Mouse (Mus musculus): ENCODE data around the gene Crygb. TPM values are rescaled to one million over a fixed set of nuclear protein-coding genes. Genes with fewer than 3 reads are reported as not detected.
"Not testable (repeated sequence)": the region's sequence is repeated elsewhere in the genome, so short reads cannot be mapped to it uniquely, and the experiment has no call there.

The Crygb gene
- total RNA-seq, 1 experiment from 2014 or later: not detected

DNA sequence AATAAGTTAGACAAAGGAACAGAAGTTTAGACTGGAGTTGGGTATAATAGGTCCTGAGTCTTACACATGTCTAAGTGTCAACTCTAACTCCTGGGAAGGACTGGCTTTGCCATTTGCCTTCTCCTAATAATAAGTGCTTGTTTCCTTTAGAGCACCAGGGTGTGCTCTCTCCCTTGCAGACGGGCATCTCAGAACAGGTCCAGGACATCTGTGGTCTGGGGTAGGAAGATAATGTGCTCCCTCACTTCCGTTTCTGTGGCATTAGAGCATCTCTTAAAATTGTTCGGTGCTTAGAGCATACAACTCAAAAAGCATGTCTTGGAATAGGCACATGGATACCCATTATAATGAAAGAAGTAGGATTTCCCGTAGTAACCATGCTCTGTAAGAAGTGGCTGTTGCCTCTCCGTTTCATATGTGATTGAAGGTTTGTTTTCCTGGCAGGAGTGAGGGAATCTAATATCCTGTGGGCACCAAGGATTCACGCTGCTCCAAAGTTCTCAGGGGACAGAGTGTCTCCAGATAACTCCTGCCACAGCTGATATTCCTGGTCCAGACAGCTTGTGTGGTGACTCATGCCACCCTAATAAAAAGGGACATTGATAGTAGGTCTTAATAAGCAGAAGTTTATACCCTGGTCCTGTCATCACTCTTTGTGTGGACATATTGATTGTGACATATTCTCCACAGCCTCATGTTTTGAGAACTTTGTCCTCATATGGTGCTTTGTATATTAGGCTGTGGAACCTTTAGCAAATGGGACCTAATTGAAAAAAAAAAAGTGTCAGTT lies 6.7 kb upstream of the Crygb start:
- peak; percentile 74 for ATAC-seq (replicated peaks; ENCODE audit: insufficient number of reproducible peaks, low FRiP score, low TSS enrichment, poor library complexity, severe bottlenecking)

- no peak for ATAC-seq (replicated peaks; ENCODE audit: insufficient number of reproducible peaks, low FRiP score, low TSS enrichment, poor library complexity, severe bottlenecking)
Measured at GRCm38 (mm10) chr1:65075607-65076006, 6.5 kb downstream of the Crygb start.

- no peak for ATAC-seq (replicated peaks; ENCODE audit: insufficient number of reproducible peaks, low FRiP score, low TSS enrichment, poor library complexity, severe bottlenecking)
Measured at GRCm38 (mm10) chr1:65073589-65073988, 8.5 kb downstream of the Crygb start, which contains the start of gene Crygc. Gene Crygc (minus strand): TSS chr1:65073689.

GRCm38 (mm10) chr1:65067842-65068241 lies 14.2 kb downstream of the Crygb start:
- no peak for ATAC-seq (replicated peaks; ENCODE audit: insufficient number of reproducible peaks, low FRiP score, low TSS enrichment, poor library complexity, severe bottlenecking)

GRCm38 (mm10) chr1:65064201-65064600 lies 17.9 kb downstream of the Crygb start:
- ATAC-seq (replicated peaks; ENCODE audit: insufficient number of reproducible peaks, low FRiP score, low TSS enrichment, poor library complexity, severe bottlenecking): no peak

- ATAC-seq (replicated peaks; ENCODE audit: insufficient number of reproducible peaks, low FRiP score, low TSS enrichment, poor library complexity, severe bottlenecking): no peak
Measured at GRCm38 (mm10) chr1:65063352-65063751, 18.7 kb downstream of the Crygb start, which contains the start of gene Crygd. Gene Crygd (minus strand): TSS chr1:65063452.

DNA sequence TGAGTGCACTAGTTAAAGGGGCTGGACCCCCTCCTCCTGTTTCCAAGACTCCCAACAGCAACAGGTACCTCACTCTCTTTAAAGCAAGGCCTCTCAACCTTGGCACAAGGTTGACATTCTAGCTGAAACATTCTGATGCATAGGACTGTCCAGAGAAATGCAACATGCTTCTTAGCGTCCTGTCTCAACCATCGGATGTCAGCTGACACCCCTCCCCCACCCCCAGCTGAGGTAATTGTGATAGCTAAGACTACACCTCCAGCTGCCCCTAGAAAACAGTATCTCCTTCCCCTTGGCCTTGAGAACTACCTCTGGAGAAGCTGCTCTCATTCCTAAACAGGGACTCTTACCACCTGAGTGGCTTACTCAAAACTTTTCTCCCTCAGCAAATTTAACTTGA lies 29.9 kb downstream of the Crygb start:
- ATAC-seq (replicated peaks; ENCODE audit: insufficient number of reproducible peaks, low FRiP score, low TSS enrichment, poor library complexity, severe bottlenecking): no peak

DNA sequence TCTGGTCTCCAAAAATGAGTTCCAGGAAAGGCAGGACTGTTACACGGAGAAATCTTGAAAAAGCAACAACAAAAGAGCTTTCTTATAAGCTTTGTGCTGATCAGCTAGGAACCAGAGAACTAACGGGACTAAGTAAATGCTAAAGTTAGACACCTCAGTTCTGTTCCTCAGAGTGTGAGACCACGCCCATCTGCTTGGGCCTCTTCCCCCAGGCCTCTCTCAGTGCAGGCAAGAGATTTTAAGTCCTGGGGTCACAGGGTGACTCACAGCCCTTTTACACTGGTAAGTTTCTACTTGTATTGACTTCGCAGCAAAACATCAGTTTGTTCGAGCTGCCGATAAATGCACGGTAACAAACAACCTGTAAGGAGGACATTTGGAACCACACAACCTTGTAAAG lies 30.4 kb downstream of the Crygb start:
- no peak for ATAC-seq (replicated peaks; ENCODE audit: insufficient number of reproducible peaks, low FRiP score, low TSS enrichment, poor library complexity, severe bottlenecking)

GRCm38 (mm10) chr1:65050952-65051351 lies 31.1 kb downstream of the Crygb start, which contains the start of gene Cryge:
Gene Cryge (minus strand): TSS chr1:65051149.
- not testable (repeated sequence) for ATAC-seq (replicated peaks; ENCODE audit: insufficient number of reproducible peaks, low FRiP score, low TSS enrichment, poor library complexity, severe bottlenecking)

DNA sequence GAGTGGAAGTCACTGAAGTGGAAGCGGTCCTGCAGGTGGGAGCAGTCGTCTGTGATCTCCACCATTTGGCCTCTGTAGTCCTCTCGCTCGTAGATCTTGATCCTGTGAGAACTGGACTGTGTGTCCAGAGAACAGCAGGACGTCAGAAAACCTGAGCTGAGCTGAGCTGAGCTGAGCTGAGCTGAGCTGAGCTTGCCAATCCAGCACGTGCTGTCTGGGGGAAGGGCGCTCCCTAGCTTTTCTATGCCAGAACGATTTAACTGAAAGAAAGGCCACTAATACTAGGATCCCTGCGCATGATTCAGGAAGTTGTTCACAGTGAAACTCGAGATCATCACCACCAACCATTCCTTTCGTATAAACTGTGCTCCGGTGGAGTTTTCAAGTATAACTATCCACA lies 33.3 kb downstream of the Crygb start:
- no peak for ATAC-seq (replicated peaks; ENCODE audit: insufficient number of reproducible peaks, low FRiP score, low TSS enrichment, poor library complexity, severe bottlenecking)

- ATAC-seq (replicated peaks; ENCODE audit: insufficient number of reproducible peaks, low FRiP score, low TSS enrichment, poor library complexity, severe bottlenecking): 0 out of 2 replicates have a peak, but pooled peaks have one; percentile 54
Measured at GRCm38 (mm10) chr1:65046401-65047109, 35.5 kb downstream of the Crygb start.

DNA sequence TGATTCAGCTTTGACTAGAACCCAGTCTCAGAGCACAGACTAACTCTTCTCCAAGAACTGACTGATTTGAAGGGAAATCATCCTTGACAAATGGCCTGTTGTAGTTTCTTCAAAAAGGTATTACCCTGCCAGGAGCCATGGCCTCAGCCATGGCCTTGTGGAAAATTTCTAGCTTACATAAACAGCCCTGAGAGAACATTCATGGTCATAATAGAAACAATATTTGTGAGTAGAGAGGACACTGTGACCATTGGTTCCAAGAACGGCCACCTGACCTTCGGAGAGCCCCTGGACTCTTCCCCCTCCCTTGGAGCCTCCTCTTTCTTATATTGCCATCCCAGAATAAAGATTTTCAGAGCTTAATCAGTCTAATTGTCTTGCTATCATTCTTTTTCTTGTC lies 38.7 kb downstream of the Crygb start:
- ATAC-seq (replicated peaks; ENCODE audit: insufficient number of reproducible peaks, low FRiP score, low TSS enrichment, poor library complexity, severe bottlenecking): no peak

- ATAC-seq (replicated peaks; ENCODE audit: insufficient number of reproducible peaks, low FRiP score, low TSS enrichment, poor library complexity, severe bottlenecking): no peak
Measured at GRCm38 (mm10) chr1:65041837-65042236, 40.3 kb downstream of the Crygb start.

GRCm38 (mm10) chr1:65040806-65041205 lies 41.3 kb downstream of the Crygb start:
- no peak for ATAC-seq (replicated peaks; ENCODE audit: insufficient number of reproducible peaks, low FRiP score, low TSS enrichment, poor library complexity, severe bottlenecking)

- no peak for ATAC-seq (replicated peaks; ENCODE audit: insufficient number of reproducible peaks, low FRiP score, low TSS enrichment, poor library complexity, severe bottlenecking)
Measured at GRCm38 (mm10) chr1:65039679-65040078, 42.4 kb downstream of the Crygb start.

DNA sequence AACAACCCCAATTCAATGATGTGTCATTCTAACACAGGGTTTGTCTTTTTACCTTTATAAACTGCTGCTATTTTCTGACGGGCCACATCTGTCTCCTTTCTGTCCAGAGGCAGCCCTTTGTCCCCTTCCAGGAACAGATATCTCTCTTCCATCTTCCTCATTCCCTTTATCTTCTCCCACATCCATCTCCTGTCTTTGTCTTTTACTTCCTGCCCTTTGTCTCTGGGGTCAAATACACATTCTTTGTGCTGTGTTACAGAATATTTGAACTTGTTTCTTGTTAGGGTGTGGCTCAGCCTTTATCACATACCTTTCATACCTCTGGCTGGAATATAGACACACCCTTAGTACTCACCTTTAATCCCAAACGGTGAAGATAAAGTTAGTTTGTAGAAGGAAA lies 44.5 kb downstream of the Crygb start:
- no peak for ATAC-seq (replicated peaks; ENCODE audit: insufficient number of reproducible peaks, low FRiP score, low TSS enrichment, poor library complexity, severe bottlenecking)

DNA sequence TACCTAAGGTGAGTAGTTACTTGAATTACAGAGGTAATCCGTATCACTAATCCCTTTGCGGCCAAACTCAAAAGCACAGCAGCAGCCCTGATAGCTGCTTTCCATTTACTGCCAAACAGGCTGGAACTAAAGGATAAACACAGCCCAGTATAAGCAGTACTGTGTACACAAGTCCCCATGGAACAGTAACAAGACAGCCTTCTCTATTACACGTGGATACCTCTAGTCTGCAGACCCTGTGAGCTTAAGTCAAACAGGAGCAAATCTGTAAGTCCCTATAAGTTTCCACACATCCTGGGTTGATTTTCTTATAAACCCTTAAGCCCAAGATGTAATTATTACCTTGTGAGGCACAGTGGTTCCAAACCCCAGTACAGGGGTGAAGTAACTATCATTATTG lies 46.6 kb downstream of the Crygb start:
- ATAC-seq (replicated peaks; ENCODE audit: insufficient number of reproducible peaks, low FRiP score, low TSS enrichment, poor library complexity, severe bottlenecking): no peak

GRCm38 (mm10) chr1:65032641-65033040 lies 49.4 kb downstream of the Crygb start, which contains the start of gene Akr1cl:
Gene Akr1cl (minus strand): TSS chr1:65032759.
- ATAC-seq (replicated peaks; ENCODE audit: insufficient number of reproducible peaks, low FRiP score, low TSS enrichment, poor library complexity, severe bottlenecking): no peak

Measured in monocyte, adult 5-6 weeks (primary cell).